Mouse (Mus musculus): ENCODE measurements around the gene Acaca. TPM values are rescaled to one million over a fixed set of nuclear protein-coding genes. Genes with fewer than 3 reads are reported as not detected.
A peak's percentile ranks its signal among the peaks of the same experiment; 100 is the strongest.

The Acaca gene
- polyA plus RNA-seq (2012; rRNA removed): 38.5 and 41.9 TPM in 2 replicates

GRCm38 (mm10) chr11:84128943-84129798 lies at the start of gene Acaca, which contains the start of gene Tada2a:
Gene Acaca, plus strand, starts transcription at chr11:84129672.
Gene Tada2a, minus strand, starts transcription at chr11:84129600.
- no peak within 1 kb of the TSS for H3K27ac ChIP-seq (ENCODE audit: insufficient read depth, low read depth, low read length)
- no peaks in the 10 kb centered on the region for H3K36me3 ChIP-seq (ENCODE audit: control insufficient read depth, insufficient read depth, low read length)
- no peaks in the 10 kb centered on the region for H3K27me3 ChIP-seq (replicated peaks; ENCODE audit: control insufficient read depth, insufficient read depth, low read length)
- peak within 1 kb of the TSS; percentile 94 for H3K4me3 ChIP-seq (ENCODE audit: insufficient read depth, low read depth, low read length)
- no peaks in the 10 kb centered on the region; the same call in 1 of the 2 replicates for H3K4me1 ChIP-seq (ENCODE audit: control insufficient read depth, insufficient read depth, low read length)
- TF ChIP-seq POLR2A (IDR thresholded peaks at IDR 0.05; ENCODE audit: low read depth, low read length) (no peak), CTCF (conservative IDR thresholded peaks at IDR 0.05; ENCODE audit: insufficient read depth, insufficient read length, low read depth, low read length) (no peak)
- peak; percentile 79 for DNase-seq
- WGBS: under 1% methylated on average over 83 of the region's 83 CpGs

DNA sequence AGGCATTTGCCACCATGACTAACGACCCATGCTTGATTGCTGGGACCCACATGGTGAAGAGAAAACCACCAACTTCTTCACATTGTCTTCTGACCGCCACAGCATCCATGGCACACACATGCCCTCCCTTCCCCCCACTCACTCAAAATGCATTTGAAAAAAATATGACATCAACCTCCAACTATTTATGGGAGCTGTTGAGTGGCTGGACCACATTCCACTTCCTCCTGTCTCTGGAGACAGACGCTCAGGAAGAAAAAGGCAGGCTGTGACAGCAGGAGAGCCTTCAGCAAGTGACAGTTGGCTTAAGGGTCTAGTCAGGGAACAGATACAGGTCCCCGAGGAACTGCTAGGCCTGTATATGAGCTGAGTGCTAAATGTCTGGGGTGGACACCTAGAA lies 49.6 kb upstream of the Acaca start:
- TF ChIP-seq CTCF (conservative IDR thresholded peaks at IDR 0.05; ENCODE audit: insufficient read depth, insufficient read length, low read depth, low read length) (no peak), POLR2A (IDR thresholded peaks at IDR 0.05; ENCODE audit: low read depth, low read length) (no peak)
- WGBS: 74% methylated on average over 4 of the region's 4 CpGs

DNA sequence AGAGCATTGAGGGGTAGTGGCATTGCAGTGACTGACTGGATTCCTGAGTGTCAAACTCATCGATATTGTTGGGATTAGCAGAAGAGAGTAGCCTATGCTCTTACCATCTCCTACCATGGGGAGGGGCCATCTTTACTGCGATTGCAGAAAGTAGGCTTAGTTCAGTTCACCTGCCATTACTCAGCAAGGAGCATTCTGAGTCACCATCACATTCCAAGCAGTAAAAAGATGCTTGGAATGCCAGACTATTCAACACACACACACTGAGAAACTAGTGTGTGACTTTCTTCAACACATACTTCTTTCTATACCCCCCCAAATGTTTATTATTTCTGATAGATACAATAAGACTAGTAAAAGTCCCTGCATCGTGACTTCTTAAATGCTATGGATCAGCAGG lies 49.1 kb upstream of the Acaca start:
- TF ChIP-seq CTCF (conservative IDR thresholded peaks at IDR 0.05; ENCODE audit: insufficient read depth, insufficient read length, low read depth, low read length) (no peak), POLR2A (IDR thresholded peaks at IDR 0.05; ENCODE audit: low read depth, low read length) (no peak)
- H3K36me3 ChIP-seq (ENCODE audit: control insufficient read depth, insufficient read depth, low read length): no peaks in the 10 kb centered on the region; the same call in 1 of the 2 replicates
- 75% methylated on average over 3 of the region's 3 CpGs for WGBS
- H3K27me3 ChIP-seq (replicated peaks; ENCODE audit: control insufficient read depth, insufficient read depth, low read length): no peaks in the 10 kb centered on the region
- no peak overlapping the region for H3K27ac ChIP-seq (ENCODE audit: insufficient read depth, low read depth, low read length)
- DNase-seq: no peak
- no peak overlapping the region for H3K4me3 ChIP-seq (ENCODE audit: insufficient read depth, low read depth, low read length)
- H3K4me1 ChIP-seq (ENCODE audit: control insufficient read depth, insufficient read depth, low read length): peaks cover 10% of the 10 kb centered on the region; the same call in 1 of the 2 replicates

More for the DNA sequence above, 49.6 kb upstream of the Acaca start:
- DNase-seq: no peak
- no peak overlapping the region for H3K27ac ChIP-seq (ENCODE audit: insufficient read depth, low read depth, low read length)
- no peak overlapping the region for H3K4me3 ChIP-seq (ENCODE audit: insufficient read depth, low read depth, low read length)
- H3K4me1 ChIP-seq (ENCODE audit: control insufficient read depth, insufficient read depth, low read length): peaks cover 10% of the 10 kb centered on the region; the same call in 1 of the 2 replicates
- no peaks in the 10 kb centered on the region for H3K27me3 ChIP-seq (replicated peaks; ENCODE audit: control insufficient read depth, insufficient read depth, low read length)
- no peaks in the 10 kb centered on the region; the same call in 1 of the 2 replicates for H3K36me3 ChIP-seq (ENCODE audit: control insufficient read depth, insufficient read depth, low read length)

DNA sequence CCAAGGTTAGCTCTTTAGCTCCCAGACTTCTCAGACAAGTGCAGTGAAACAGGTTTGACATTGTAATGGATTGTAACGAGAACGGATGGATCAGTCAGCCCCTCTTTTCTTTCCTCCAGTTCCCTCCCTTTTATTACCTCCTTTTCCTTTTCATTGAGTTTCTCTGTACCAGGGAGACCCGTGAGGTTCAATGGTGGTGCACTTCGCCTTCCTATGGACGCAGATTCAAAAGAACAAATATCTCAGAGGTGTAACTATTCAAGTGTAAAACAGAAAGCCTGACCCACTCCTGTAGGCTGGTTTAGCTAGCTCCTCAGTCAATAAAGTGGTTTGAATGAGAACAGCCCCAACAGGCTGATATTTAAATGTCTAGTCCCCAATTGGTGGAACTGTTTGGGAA lies 47.6 kb upstream of the Acaca start:
- H3K36me3 ChIP-seq (ENCODE audit: control insufficient read depth, insufficient read depth, low read length): no peaks in the 10 kb centered on the region; the same call in 1 of the 2 replicates
- no peak for TF ChIP-seq POLR2A (IDR thresholded peaks at IDR 0.05; ENCODE audit: low read depth, low read length)
- no peak for TF ChIP-seq CTCF (conservative IDR thresholded peaks at IDR 0.05; ENCODE audit: insufficient read depth, insufficient read length, low read depth, low read length)

DNA sequence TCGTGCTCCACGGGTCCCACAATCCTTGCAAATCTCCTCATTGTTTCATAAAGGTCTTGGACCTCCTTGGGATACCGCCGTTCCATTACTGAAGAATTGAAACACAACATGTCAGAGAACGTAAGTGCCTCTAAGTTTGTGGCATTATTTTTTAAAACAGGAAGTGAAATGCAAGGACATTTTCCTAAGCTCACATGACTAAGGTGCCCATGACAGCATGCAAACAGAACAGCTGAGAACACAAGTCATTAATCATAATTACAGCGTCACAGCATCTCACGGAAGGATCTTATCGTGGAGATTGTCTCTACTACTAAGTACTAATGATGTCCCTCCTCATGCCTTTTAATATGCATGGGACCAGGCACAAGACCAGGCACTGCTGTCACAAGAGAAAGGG lies 38.9 kb upstream of the Acaca start:
- H3K27ac ChIP-seq (ENCODE audit: insufficient read depth, low read depth, low read length): no peak overlapping the region
- no peaks in the 10 kb centered on the region for H3K27me3 ChIP-seq (replicated peaks; ENCODE audit: control insufficient read depth, insufficient read depth, low read length)
- H3K4me3 ChIP-seq (ENCODE audit: insufficient read depth, low read depth, low read length): no peak overlapping the region
- TF ChIP-seq POLR2A (IDR thresholded peaks at IDR 0.05; ENCODE audit: low read depth, low read length) (no peak), CTCF (conservative IDR thresholded peaks at IDR 0.05; ENCODE audit: insufficient read depth, insufficient read length, low read depth, low read length) (no peak)
- 78% methylated on average over 8 of the region's 8 CpGs for WGBS
- no peaks in the 10 kb centered on the region; the same call in 1 of the 2 replicates for H3K4me1 ChIP-seq (ENCODE audit: control insufficient read depth, insufficient read depth, low read length)
- H3K36me3 ChIP-seq (ENCODE audit: control insufficient read depth, insufficient read depth, low read length): no peaks in the 10 kb centered on the region
- DNase-seq: no peak

More for the DNA sequence above, 47.6 kb upstream of the Acaca start:
- Histone ChIP-seq H3K27ac (ENCODE audit: insufficient read depth, low read depth, low read length) (no peak overlapping the region), H3K4me1 (ENCODE audit: control insufficient read depth, insufficient read depth, low read length) (peaks cover 10% of the 10 kb centered on the region; the same call in 1 of the 2 replicates), H3K27me3 (replicated peaks; ENCODE audit: control insufficient read depth, insufficient read depth, low read length) (no peaks in the 10 kb centered on the region), H3K4me3 (ENCODE audit: insufficient read depth, low read depth, low read length) (no peak overlapping the region)
- DNase-seq: no peak
- 95% methylated on average over 5 of the region's 5 CpGs for WGBS

DNA sequence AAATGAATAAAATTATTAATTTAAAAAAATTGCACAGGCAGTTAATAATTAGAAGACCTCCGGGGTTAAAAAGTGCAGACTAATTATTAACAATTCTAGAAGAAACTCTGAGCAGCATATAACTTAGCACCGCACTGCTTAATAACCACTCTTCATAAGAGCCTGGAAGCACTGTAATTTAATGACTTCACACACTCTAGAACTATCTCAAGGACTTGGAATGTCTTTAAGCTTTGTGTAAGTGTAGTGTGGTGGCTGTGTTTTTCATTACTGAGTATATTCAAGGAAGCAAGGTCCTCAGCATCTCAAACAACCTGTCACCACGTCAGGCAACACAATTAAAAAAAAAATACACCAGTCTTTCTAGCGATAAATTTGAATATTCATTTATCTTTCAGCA lies 34.4 kb upstream of the Acaca start:
- 47% methylated on average over 4 of the region's 4 CpGs for WGBS
- no peaks in the 10 kb centered on the region for H3K27me3 ChIP-seq (replicated peaks; ENCODE audit: control insufficient read depth, insufficient read depth, low read length)

More for the DNA sequence above, 34.4 kb upstream of the Acaca start:
- TF ChIP-seq CTCF (conservative IDR thresholded peaks at IDR 0.05; ENCODE audit: insufficient read depth, insufficient read length, low read depth, low read length) (no peak), POLR2A (IDR thresholded peaks at IDR 0.05; ENCODE audit: low read depth, low read length) (no peak)
- Histone ChIP-seq H3K4me1 (ENCODE audit: control insufficient read depth, insufficient read depth, low read length) (no peaks in the 10 kb centered on the region; the same call in 1 of the 2 replicates), H3K4me3 (ENCODE audit: insufficient read depth, low read depth, low read length) (no peak overlapping the region), H3K36me3 (ENCODE audit: control insufficient read depth, insufficient read depth, low read length) (no peaks in the 10 kb centered on the region), H3K27ac (ENCODE audit: insufficient read depth, low read depth, low read length) (no peak overlapping the region)
- DNase-seq: peak; percentile 14

Data from kidney, adult 2 months (tissue).